Mouse (Mus musculus) liver, adult 2 months (tissue): Measurements from ENCODE around the gene Xpnpep3.

Experiments used
- CTCF ChIP-seq: fragments of 200-500 bp; IDR thresholded peaks from 2 replicates; pipeline ENCODE4 v1.5.1; 2011; ENCODE audit warnings: low read depth, low read length, control low read depth
- POLR2A ChIP-seq: fragments of 200-500 bp; IDR thresholded peaks from 2 replicates; pipeline ENCODE4 v1.6.1; 2011; ENCODE audit warnings: low read length, control low read depth; ENCODE audit not compliant: insufficient read depth; ENCODE audit errors: extremely low read depth

DNA sequence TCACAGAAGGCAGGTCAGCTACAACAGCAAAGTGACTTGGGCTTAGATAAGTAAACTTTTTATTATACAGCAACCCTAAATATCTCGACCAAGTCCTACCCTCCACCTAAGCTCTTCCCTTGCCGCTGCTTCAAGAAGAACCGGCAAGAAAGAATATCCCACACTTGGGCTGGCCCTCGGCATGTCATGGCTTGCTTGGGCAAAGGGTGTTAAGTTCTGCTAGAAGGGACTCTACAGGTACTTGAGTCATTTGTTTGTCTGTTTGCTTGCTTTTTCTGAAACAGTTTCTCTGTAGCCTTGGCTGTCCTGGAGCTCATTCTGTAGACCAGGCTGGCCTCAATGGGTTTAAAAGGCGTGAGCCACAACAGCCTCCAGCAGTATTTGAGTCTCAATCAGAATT is 43.0 kb upstream of the Xpnpep3 start:
- TF ChIP-seq CTCF = no peak
- no peak for TF ChIP-seq POLR2A
